25 mouse cellular contexts compared by ENCODE assay signal in the genomic region with DNA sequence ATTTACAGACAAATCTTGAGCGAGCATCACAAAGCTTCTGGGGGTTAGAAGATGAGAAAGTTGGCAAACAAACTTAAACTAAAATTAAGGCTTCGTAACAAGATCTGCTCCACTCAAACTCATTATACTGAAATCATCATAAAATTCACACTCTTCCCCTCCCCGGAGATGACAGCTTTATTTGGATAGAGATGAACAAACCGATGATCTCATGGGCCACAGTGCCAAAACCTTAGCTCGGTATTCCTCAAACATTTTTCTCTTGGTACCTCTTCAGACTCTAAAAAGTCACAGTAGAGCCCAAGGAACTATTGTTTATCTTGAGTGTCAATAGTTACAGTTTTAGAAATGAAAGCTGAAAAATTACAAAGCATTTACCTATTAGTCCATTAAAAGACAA. TPM values are rescaled to one million over a fixed set of nuclear protein-coding genes. Genes with fewer than 3 reads are reported as not detected.
"Had no signal": no experiment of that assay in that cellular context is flagged by ENCODE, and none has a peak within 500 bp of the region (broad histone marks: within the 10 kb centered on the region; RNA-seq: fewer than 3 reads in every experiment).

No protein-coding gene starts in this region.

- ATAC-seq: hindbrain, embryonic 16.5 days; inflammation-experienced regulatory T-cells, adult 6 months; intestine, embryonic 15.5 days; intestine, postnatal 0 days; liver, embryonic 12.5 days had no signal

- H3K9ac ChIP-seq: heart, embryonic 12.5 days; hindbrain, embryonic 12.5 days; hindbrain, embryonic 14.5 days; intestine, embryonic 15.5 days; limb, embryonic 13.5 days; limb, embryonic 15.5 days; liver, embryonic 12.5 days; liver, embryonic 14.5 days had no signal

- DNase-seq: gastrocnemius, postnatal 10 days; gastrocnemius, postnatal 36 days; heart, postnatal 10 days; heart, postnatal 36 days; kidney, adult 18-20 months; kidney, adult 8-10 months; kidney, postnatal 10 days; kidney, postnatal 25 days; kidney, postnatal 4 days; layer of hippocampus, adult 9-11 months; layer of hippocampus, postnatal 36 days; left cerebral cortex, postnatal 4 days had no signal

- H3K4me3 ChIP-seq: heart, embryonic 10.5 days; heart, embryonic 12.5 days; hindbrain, embryonic 10.5 days; hindbrain, embryonic 12.5 days; intestine, embryonic 15.5 days; limb, embryonic 13.5 days; limb, embryonic 15.5 days; liver, embryonic 12.5 days had no signal

- H3K27me3 ChIP-seq: heart, embryonic 12.5 days; intestine, embryonic 15.5 days had no signal

- H3K27ac ChIP-seq: heart, embryonic 10.5 days; hindbrain, embryonic 10.5 days; hindbrain, embryonic 12.5 days; hindbrain, embryonic 14.5 days; intestine, embryonic 15.5 days; limb, embryonic 13.5 days; limb, embryonic 15.5 days; liver, embryonic 12.5 days; liver, embryonic 14.5 days had no signal

- H3K4me1 ChIP-seq: liver, embryonic 12.5 days had no signal

- H3K9me3 ChIP-seq: heart, embryonic 10.5 days; heart, embryonic 12.5 days; hindbrain, embryonic 10.5 days; hindbrain, embryonic 12.5 days; intestine, embryonic 15.5 days; limb, embryonic 13.5 days; limb, embryonic 15.5 days; liver, embryonic 12.5 days had no signal

- H3K36me3 ChIP-seq: heart, embryonic 10.5 days; heart, embryonic 12.5 days; hindbrain, embryonic 10.5 days; hindbrain, embryonic 12.5 days; intestine, embryonic 15.5 days; limb, embryonic 13.5 days; limb, embryonic 15.5 days; liver, embryonic 12.5 days had no signal

- H3K4me2 ChIP-seq: heart, embryonic 12.5 days; hindbrain, embryonic 12.5 days; hindbrain, embryonic 14.5 days; intestine, embryonic 15.5 days; limb, embryonic 13.5 days; limb, embryonic 15.5 days; liver, embryonic 12.5 days had no signal

RNA-seq across cellular contexts. Expression of gene Cyp1b1, which starts 11.8 kb away (rescaled TPM):
- polyA plus RNA-seq: inflammation-experienced regulatory T-cells, adult 6 months had no signal
